Mouse (Mus musculus) small intestine, adult 2 months (tissue): ENCODE measurements around the gene Grik3.

Experiments
- CTCF ChIP-seq: fragments of 200-500 bp; IDR thresholded peaks from 2 replicates; pipeline ENCODE4 v1.5.1; 2012; ENCODE audit warnings: low read depth, mild to moderate bottlenecking, control low read depth, inconsistent platforms, low read length, moderate library complexity, mixed read lengths; ENCODE audit not compliant: insufficient replicate concordance, insufficient read length; ENCODE audit errors: extremely low read depth
- POLR2A ChIP-seq: fragments of 200-500 bp; IDR thresholded peaks from 2 replicates; pipeline ENCODE4 v1.6.1; 2012; ENCODE audit warnings: low read depth, mild to moderate bottlenecking, control low read depth, inconsistent platforms, low read length, moderate library complexity

DNA sequence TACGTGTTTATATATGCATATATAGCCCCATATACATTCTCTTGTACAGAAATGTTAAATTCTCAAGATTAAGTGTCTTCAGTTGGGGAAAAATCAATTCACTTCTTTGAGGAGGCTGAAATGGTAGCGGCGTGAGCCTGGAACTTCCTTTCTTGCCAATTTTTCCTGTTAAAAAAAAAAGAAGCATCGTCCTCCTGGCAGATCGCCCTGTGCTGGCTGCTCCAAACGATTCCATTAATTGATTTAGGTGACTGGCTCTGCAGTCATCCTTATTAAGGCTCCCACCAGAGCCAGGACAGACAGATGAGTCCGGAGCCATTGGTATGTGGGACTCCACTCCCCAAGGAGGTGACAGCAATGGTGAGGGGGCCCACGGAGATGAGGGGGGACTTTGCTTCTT is 209.8 kb downstream of the Grik3 start:
- TF ChIP-seq CTCF = no peak
- TF ChIP-seq POLR2A = no peak
